Mouse (Mus musculus) bone marrow, adult 2 months (tissue): Measurements from ENCODE around the gene Nefh.

ENCODE experiments used
- CTCF ChIP-seq: fragments of 200-500 bp; IDR thresholded peaks from 2 replicates; pipeline ENCODE4 v1.5.1; 2011; ENCODE audit warnings: low read length, control low read depth; ENCODE audit not compliant: control insufficient read depth, insufficient read depth
- POLR2A ChIP-seq: fragments of 200-500 bp; IDR thresholded peaks from 2 replicates; pipeline ENCODE4 v1.6.1; 2011; ENCODE audit warnings: low read depth, mild to moderate bottlenecking, control low read depth, low read length, borderline replicate concordance; ENCODE audit not compliant: control insufficient read depth

- TF ChIP-seq CTCF (no peak), POLR2A (no peak)
These were observed 19.0 kb upstream of the Nefh start for GRCm38 (mm10) chr11:4966888-4967287.
